Mouse (Mus musculus) ES-E14 (cell line): ENCODE data around the gene Tcerg1l. TPM values are rescaled to one million over a fixed set of nuclear protein-coding genes. Genes with fewer than 3 reads are reported as not detected.
A peak's percentile ranks its signal among the peaks of the same experiment; 100 is the strongest.

Source experiments
- DNase-seq: peaks from one replicate; pipeline ENCODE4 v3.0.0-alpha.2; 2013; ENCODE audit warnings: low read depth, low spot score
- H3K27ac ChIP-seq: 2 replicates; pipeline ENCODE4 v1.5.1; 2012; ENCODE audit warnings: low read depth, mild to moderate bottlenecking, low read length, moderate library complexity, mixed read lengths; ENCODE audit not compliant: poor library complexity, insufficient read depth, severe bottlenecking
- H3K36me3 ChIP-seq: 2 replicates; pipeline ENCODE4 v1.6.1; 2012; ENCODE audit warnings: mild to moderate bottlenecking, low read length, moderate library complexity, mixed read lengths; ENCODE audit not compliant: control insufficient read depth, poor library complexity, insufficient read depth, severe bottlenecking
- H3K4me1 ChIP-seq, 2 experiments: fragments of 150-350 bp in 1 of 2; sonication (generic) in 1 of 2; 2 replicates each; pipeline ENCODE4 v1.6.1; 2012; ENCODE audit warnings: low read length in 2 of 2, mild to moderate bottlenecking in 1 of 2, mixed read lengths in 1 of 2; ENCODE audit not compliant: control insufficient read depth in 2 of 2, insufficient read depth in 2 of 2, poor library complexity in 1 of 2
- H3K4me3 ChIP-seq, 2 experiments: fragments of 150-350 bp in 1 of 2; sonication (generic) in 1 of 2; 2 replicates each; pipeline ENCODE4 v1.5.1; 2012; ENCODE audit warnings: low read length in 2 of 2, low read depth in 1 of 2, mild to moderate bottlenecking in 1 of 2, mixed read lengths in 1 of 2; ENCODE audit not compliant: insufficient read depth in 1 of 2, poor library complexity in 1 of 2, severe bottlenecking in 1 of 2
- H3K9ac ChIP-seq: 2 replicates; pipeline ENCODE4 v1.6.1; 2012; ENCODE audit warnings: low read depth, mild to moderate bottlenecking, low read length, mixed read lengths; ENCODE audit not compliant: poor library complexity, insufficient read depth, severe bottlenecking
- H3K9me3 ChIP-seq: fragments of 150-350 bp; sonication (generic); 2 replicates; pipeline ENCODE4 v1.6.1; 2012; ENCODE audit warnings: low read depth, mild to moderate bottlenecking, low read length; ENCODE audit not compliant: control insufficient read depth, insufficient read depth
- CHD2 ChIP-seq: IDR thresholded peaks from 2 replicates; pipeline ENCODE4 v1.6.1; 2014; ENCODE audit warnings: mild to moderate bottlenecking, low read depth, low read length, inconsistent platforms
- HCFC1 ChIP-seq: IDR thresholded peaks from 2 replicates; pipeline ENCODE4 v1.6.1; 2012; ENCODE audit warnings: low read length, inconsistent platforms, borderline replicate concordance; ENCODE audit not compliant: insufficient read depth
- MAFK ChIP-seq: IDR thresholded peaks from 2 replicates; pipeline ENCODE4 v1.6.1; 2014; ENCODE audit warnings: mild to moderate bottlenecking, low read depth, low read length, inconsistent platforms; ENCODE audit not compliant: insufficient read depth
- ZC3H11A ChIP-seq: IDR thresholded peaks from 2 replicates; pipeline ENCODE4 v1.6.1; 2012; ENCODE audit warnings: low read depth, mild to moderate bottlenecking, inconsistent platforms, low read length, borderline replicate concordance
- ZNF384 ChIP-seq: IDR thresholded peaks from 2 replicates; pipeline ENCODE4 v1.6.1; 2012; ENCODE audit warnings: low read depth, low read length, inconsistent platforms
- in situ Hi-C, 2 experiments: fragments of 600-800 bp; cut with MboI; formaldehyde crosslinking; loops; one replicate each; pipeline ENCODE4 v1.15.1; 2025; ENCODE audit warnings: low sequenced_read_pairs in 2 of 2, inconsistent platforms in 1 of 2; ENCODE audit not compliant: unreplicated experiment in 2 of 2
- total RNA-seq: library from RNA; depleted of rRNA; stranded (reverse); fragments of 300-350 nt; gene quantifications from 2 replicates; pipeline ENCODE4 v1.2.3, GENCODE M21; 2012

The Tcerg1l gene
- total RNA-seq, 1 experiment, result 1.1 TPM

GRCm38 (mm10) chr7:138428826-138429225 lies 31.3 kb upstream of the Tcerg1l start:
- no peak for DNase-seq
- in situ Hi-C loops, result no loop called here
- Histone ChIP-seq H3K36me3 (no peaks in the 10 kb centered on the region), H3K4me1 (no peaks in the 10 kb centered on the region), H3K27ac (no peak overlapping the region), H3K9ac (no peak overlapping the region), H3K9me3 (no peaks in the 10 kb centered on the region), H3K4me3 (no peak overlapping the region)
- no peak for TF ChIP-seq ZNF384
- TF ChIP-seq CHD2, result no peak
- no peak for TF ChIP-seq MAFK
- peak; percentile 51; the same call in 1 of the 2 replicates for TF ChIP-seq ZC3H11A

GRCm38 (mm10) chr7:138427441-138427840 lies 29.9 kb upstream of the Tcerg1l start:
- no peak for DNase-seq
- in situ Hi-C loops, result no loop called here
- TF ChIP-seq MAFK, result no peak
- no peak for TF ChIP-seq ZC3H11A
- TF ChIP-seq ZNF384, result no peak
- no peak for TF ChIP-seq CHD2
- TF ChIP-seq HCFC1, result no peak
- H3K4me1 ChIP-seq, result no peaks in the 10 kb centered on the region
- H3K27ac ChIP-seq, result no peak overlapping the region
- H3K36me3 ChIP-seq, result no peaks in the 10 kb centered on the region
- H3K9ac ChIP-seq, result no peak overlapping the region
- no peaks in the 10 kb centered on the region for H3K9me3 ChIP-seq
- no peak overlapping the region for H3K4me3 ChIP-seq

- TF ChIP-seq ZC3H11A, result no peak
- TF ChIP-seq CHD2, result no peak
- no peak for TF ChIP-seq HCFC1
- no peak for TF ChIP-seq ZNF384
- no peak for TF ChIP-seq MAFK
- DNase-seq, result no peak
- H3K9ac ChIP-seq, result no peak overlapping the region
- in situ Hi-C loops, result no loop called here
- H3K9me3 ChIP-seq, result no peaks in the 10 kb centered on the region
- H3K4me3 ChIP-seq, result no peak overlapping the region
- no peaks in the 10 kb centered on the region for H3K36me3 ChIP-seq
- no peak overlapping the region for H3K27ac ChIP-seq
- no peaks in the 10 kb centered on the region for H3K4me1 ChIP-seq
Measured at GRCm38 (mm10) chr7:138413496-138413895, 16.0 kb upstream of the Tcerg1l start.

DNA sequence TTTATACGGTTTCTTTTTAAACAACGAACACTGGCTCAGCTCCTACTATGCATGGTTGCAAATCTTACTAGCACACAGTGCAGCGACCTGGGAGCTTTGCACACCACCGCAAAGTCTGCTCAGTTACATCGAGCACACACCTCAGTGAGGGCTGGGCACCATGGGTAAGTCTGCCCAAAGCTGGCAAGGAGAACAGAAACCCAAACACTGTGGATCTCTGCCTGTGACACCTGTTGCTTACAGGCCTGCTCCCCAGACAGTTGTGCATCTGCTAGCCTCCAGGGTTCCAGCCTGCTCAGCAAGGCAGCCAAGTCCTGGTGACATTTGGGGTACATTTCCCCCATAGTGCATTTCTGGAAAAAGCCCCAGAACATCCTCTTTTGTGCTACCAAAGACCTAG lies 4.1 kb upstream of the Tcerg1l start:
- in situ Hi-C loops, result loop anchor here in 1 of 2 experiments (10.0 kb wide), 1 partner anchor 63 kb away; no protein-coding TSS in a partner anchor
- Histone ChIP-seq H3K4me3 (no peak overlapping the region), H3K27ac (no peak overlapping the region), H3K4me1 (no peaks in the 10 kb centered on the region), H3K9ac (no peak overlapping the region), H3K36me3 (no peaks in the 10 kb centered on the region), H3K9me3 (no peaks in the 10 kb centered on the region)
- no peak for TF ChIP-seq MAFK
- no peak for TF ChIP-seq ZNF384
- TF ChIP-seq HCFC1, result no peak
- no peak for TF ChIP-seq ZC3H11A
- TF ChIP-seq CHD2, result no peak
- DNase-seq, result no peak

- TF ChIP-seq HCFC1, result no peak
- TF ChIP-seq MAFK, result no peak
- no peak for TF ChIP-seq CHD2
- TF ChIP-seq ZNF384, result no peak
- no peak for TF ChIP-seq ZC3H11A
- in situ Hi-C loops, result loop anchor here in 1 of 2 experiments (10.0 kb wide), 1 partner anchor 64 kb away; no protein-coding TSS in a partner anchor
- H3K36me3 ChIP-seq, result no peaks in the 10 kb centered on the region
- no peaks in the 10 kb centered on the region for H3K9me3 ChIP-seq
- H3K27ac ChIP-seq, result no peak overlapping the region
- H3K4me1 ChIP-seq, result no peaks in the 10 kb centered on the region
- no peak overlapping the region for H3K9ac ChIP-seq
- H3K4me3 ChIP-seq, result no peak overlapping the region
- no peak for DNase-seq
Measured at GRCm38 (mm10) chr7:138400506-138401272, 3.2 kb upstream of the Tcerg1l start.
